Mouse (Mus musculus) limb, embryonic 14.5 days (tissue): ENCODE data around the gene Itih3. TPM values are rescaled to one million over a fixed set of nuclear protein-coding genes. Genes with fewer than 3 reads are reported as not detected.

ENCODE experiments used
- ATAC-seq: fragments of 200-750 bp; cut with Nextera tagmentation; 2 replicates; pipeline ENCODE4 v1.8.0; 2017; ENCODE audit warnings: low read depth, moderate number of reproducible peaks, moderate TSS enrichment; ENCODE audit not compliant: low FRiP score
- DNase-seq: peaks from one replicate; pipeline ENCODE4 v3.0.0-alpha.2; 2015; ENCODE audit warnings: low spot score
- H3K27ac ChIP-seq: fragments of 300-500 bp; sonication (generic); replicated peaks from 2 replicates; pipeline ENCODE4 v1.5.1; 2014; ENCODE audit warnings: low read depth, mild to moderate bottlenecking, low read length, moderate library complexity, mixed read lengths
- H3K27me3 ChIP-seq: fragments of 300-500 bp; sonication (generic); 2 replicates; pipeline ENCODE4 v1.6.1; 2014; ENCODE audit warnings: low read length, mixed read lengths; ENCODE audit not compliant: control insufficient read depth, insufficient read depth
- H3K36me3 ChIP-seq: fragments of 300-500 bp; sonication (generic); 2 replicates; pipeline ENCODE4 v1.6.1; 2014; ENCODE audit warnings: mild to moderate bottlenecking, low read length, moderate library complexity, mixed read lengths; ENCODE audit not compliant: control insufficient read depth, insufficient read depth
- H3K4me1 ChIP-seq: fragments of 300-500 bp; sonication (generic); 2 replicates; pipeline ENCODE4 v1.6.1; 2014; ENCODE audit warnings: antibody characterized with exemption, low read length, mixed read lengths; ENCODE audit not compliant: control insufficient read depth, insufficient read depth
- H3K4me2 ChIP-seq: fragments of 300-500 bp; sonication (generic); replicated peaks from 2 replicates; pipeline ENCODE4 v1.6.1; 2014; ENCODE audit warnings: low read depth, mild to moderate bottlenecking, low read length, moderate library complexity; ENCODE audit not compliant: severe bottlenecking
- H3K4me3 ChIP-seq: fragments of 300-500 bp; sonication (generic); replicated peaks from 2 replicates; pipeline ENCODE4 v1.5.1; 2014; ENCODE audit warnings: low read length
- H3K9ac ChIP-seq: fragments of 300-500 bp; sonication (generic); 2 replicates; pipeline ENCODE4 v1.6.1; 2014; ENCODE audit warnings: mild to moderate bottlenecking, low read depth, low read length, moderate library complexity; ENCODE audit not compliant: severe bottlenecking
- H3K9me3 ChIP-seq: fragments of 300-500 bp; sonication (generic); 2 replicates; pipeline ENCODE4 v1.6.1; 2016; ENCODE audit warnings: low read length; ENCODE audit not compliant: control insufficient read depth
- POLR2A ChIP-seq: fragments of 200-500 bp; IDR thresholded peaks from 2 replicates; pipeline ENCODE4 v1.8.0; 2012; ENCODE audit warnings: inconsistent platforms, mild to moderate bottlenecking, moderate library complexity, borderline replicate concordance; ENCODE audit not compliant: insufficient read depth, insufficient read length; ENCODE audit errors: extremely low read depth
- WGBS: fragments of 180-500 bp; shearing (Covaris S2); extraction: QIAGEN DNeasy Blood & Tissue Kit; methylation state at CpG from one replicate; pipeline ENCODE4 v1.1.7; 2014; 5-methylcytosine and 5-hydroxymethylcytosine counted together
- polyA plus RNA-seq, 2 experiments: library from polyadenylated mRNA; depleted of rRNA in 1 of 2; stranded (reverse) in 1 of 2; unstranded in 1 of 2; fragments of >200 nt; fragmentation: Nextera tagmentation in 1 of 2; extraction: Ambion mirVana in 1 of 2; gene quantifications; 2 replicates each; pipeline versions ENCODE4 v1.2.1 to v1.2.3; 2012 to 2014

The Itih3 gene
- polyA plus RNA-seq, 2 experiments: 0.21 to 0.36 TPM

DNA sequence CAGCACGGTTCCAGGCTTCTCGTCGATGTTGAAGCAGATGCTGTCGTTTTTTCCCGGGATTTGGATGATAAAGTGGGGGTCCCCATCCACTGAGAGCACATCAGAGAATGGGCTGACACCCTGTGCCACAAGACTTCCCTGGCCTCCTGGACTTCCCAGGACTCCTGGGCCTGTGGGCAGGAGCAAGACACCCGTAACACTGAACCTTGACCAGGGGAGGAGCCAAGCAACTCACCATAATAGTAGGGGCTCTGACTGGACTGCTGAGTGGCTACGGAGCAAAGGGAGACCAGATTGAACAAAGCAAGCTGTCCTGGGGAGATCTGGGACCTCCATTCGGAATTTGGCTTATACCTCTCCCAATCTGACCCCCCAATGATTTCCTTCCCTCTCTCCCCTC, 10.9 kb downstream of the Itih3 start:
- no peaks in the 10 kb centered on the region for H3K4me1 ChIP-seq
- no peak overlapping the region for H3K9ac ChIP-seq
- 84% methylated on average over 8 of the region's 8 CpGs for WGBS
- DNase-seq (no peak), ATAC-seq (no peak)
- H3K36me3 ChIP-seq: no peaks in the 10 kb centered on the region
- TF ChIP-seq POLR2A: no peak
- no peaks in the 10 kb centered on the region for H3K27me3 ChIP-seq
- H3K4me3 ChIP-seq: no peak overlapping the region
- H3K4me2 ChIP-seq: no peak overlapping the region
- H3K9me3 ChIP-seq: no peaks in the 10 kb centered on the region
- H3K27ac ChIP-seq: no peak overlapping the region

DNA sequence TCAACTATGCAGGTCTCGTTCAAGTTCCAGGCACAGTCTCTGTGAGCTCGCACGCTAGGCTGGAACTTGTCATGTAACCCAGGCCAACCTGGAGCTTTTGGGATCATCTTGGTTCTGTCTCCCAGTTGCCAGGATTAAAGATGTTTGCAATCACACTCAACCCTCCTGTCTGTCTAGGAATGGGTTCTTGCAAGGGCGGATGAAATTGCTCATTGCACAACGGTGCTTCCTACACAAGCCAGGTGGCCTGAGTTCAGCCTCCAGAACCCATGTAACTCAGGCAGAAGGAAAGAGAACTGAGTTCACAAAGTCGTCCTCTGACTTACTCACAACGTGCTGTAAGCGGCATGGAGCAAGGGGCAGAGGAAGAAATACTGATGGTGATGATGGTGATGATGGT, 12.4 kb downstream of the Itih3 start:
- TF ChIP-seq POLR2A: no peak
- ATAC-seq (no peak), DNase-seq (no peak)
- Histone ChIP-seq H3K4me3 (no peak overlapping the region), H3K36me3 (no peaks in the 10 kb centered on the region), H3K27me3 (no peaks in the 10 kb centered on the region), H3K27ac (no peak overlapping the region), H3K4me2 (no peak overlapping the region), H3K4me1 (no peaks in the 10 kb centered on the region), H3K9ac (no peak overlapping the region), H3K9me3 (no peaks in the 10 kb centered on the region)
- WGBS: 89% methylated on average over 8 of the region's 8 CpGs

DNA sequence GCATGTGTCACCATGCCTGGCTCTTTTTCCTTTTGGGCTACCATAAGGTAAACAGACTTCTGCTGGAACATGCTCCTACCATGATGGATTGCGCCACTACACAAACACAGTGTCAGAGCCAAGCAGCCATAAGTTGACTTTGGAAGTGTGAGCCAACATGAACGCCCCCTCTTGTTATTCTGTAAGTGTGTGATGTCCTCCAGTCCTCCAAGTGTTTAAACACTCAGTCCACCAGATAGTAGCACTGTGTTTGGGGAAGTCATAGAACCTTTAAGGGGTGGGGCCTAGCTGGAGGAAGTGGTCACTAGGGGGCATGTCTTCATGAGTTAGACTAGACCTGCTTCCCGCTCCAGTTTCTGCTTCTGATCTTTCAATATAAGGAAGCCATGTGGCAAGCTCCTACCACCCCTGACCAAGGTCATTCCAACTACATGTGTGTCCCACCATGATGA, 15.7 kb downstream of the Itih3 start:
- Histone ChIP-seq H3K4me2 (no peak overlapping the region), H3K9ac (no peak overlapping the region), H3K27ac (no peak overlapping the region), H3K4me3 (no peak overlapping the region), H3K9me3 (no peaks in the 10 kb centered on the region), H3K36me3 (no peaks in the 10 kb centered on the region), H3K4me1 (no peaks in the 10 kb centered on the region), H3K27me3 (no peaks in the 10 kb centered on the region)
- DNase-seq (no peak), ATAC-seq (no peak)
- WGBS: 67% methylated on average over 3 of the region's 3 CpGs
- TF ChIP-seq POLR2A: no peak

DNA sequence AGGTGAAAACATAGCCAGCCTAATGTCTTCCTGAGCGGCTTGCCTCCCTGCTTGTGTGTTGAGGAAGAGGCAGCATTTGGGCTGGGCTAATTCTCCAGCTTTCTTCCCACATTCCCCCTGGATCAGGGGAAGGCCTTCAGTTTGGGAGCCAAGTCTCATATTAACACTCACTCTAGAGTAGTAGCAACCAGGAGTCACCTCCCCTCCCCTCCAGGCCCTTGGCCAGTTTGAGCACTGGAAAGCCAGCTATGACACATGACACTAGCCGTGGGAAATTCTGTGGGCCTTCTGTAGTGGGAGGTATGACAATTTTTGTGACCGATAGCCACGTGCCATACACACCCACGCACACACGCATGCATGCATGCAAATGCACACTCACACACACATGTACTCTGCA, 17.6 kb downstream of the Itih3 start:
- Histone ChIP-seq H3K27ac (no peak overlapping the region), H3K36me3 (no peaks in the 10 kb centered on the region), H3K4me3 (no peak overlapping the region), H3K9ac (no peak overlapping the region), H3K27me3 (no peaks in the 10 kb centered on the region), H3K4me1 (no peaks in the 10 kb centered on the region), H3K9me3 (no peaks in the 10 kb centered on the region), H3K4me2 (no peak overlapping the region)
- ATAC-seq (no peak), DNase-seq (no peak)
- WGBS: 87% methylated on average over 6 of the region's 6 CpGs
- no peak for TF ChIP-seq POLR2A

DNA sequence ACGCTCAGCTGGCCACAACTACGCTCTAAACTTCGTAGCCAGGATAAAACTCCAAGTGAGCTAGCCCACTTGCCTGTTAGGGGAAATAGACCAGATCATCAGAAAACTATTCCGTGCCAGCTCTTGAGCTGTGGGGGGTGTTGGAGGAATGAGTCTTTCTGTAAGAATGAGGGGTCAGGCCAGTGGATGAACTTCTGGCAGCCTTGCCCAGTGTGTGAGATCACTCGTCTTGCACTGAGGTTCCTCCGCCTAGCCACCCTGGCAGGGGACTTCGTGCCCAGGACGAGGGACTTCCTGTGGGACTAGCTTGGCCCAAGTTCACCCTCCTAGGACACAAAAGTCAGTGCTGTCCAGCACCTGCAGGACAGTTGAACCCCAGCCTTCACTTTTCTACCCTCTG, 19.3 kb downstream of the Itih3 start:
- TF ChIP-seq POLR2A: no peak
- DNase-seq: no peak
- Histone ChIP-seq H3K27me3 (no peaks in the 10 kb centered on the region), H3K9me3 (no peaks in the 10 kb centered on the region), H3K9ac (no peak overlapping the region), H3K4me2 (no peak overlapping the region), H3K4me3 (no peak overlapping the region), H3K36me3 (no peaks in the 10 kb centered on the region), H3K4me1 (no peaks in the 10 kb centered on the region), H3K27ac (no peak overlapping the region)
- whole genome bisulfite sequencing: 76% methylated on average over 8 of the region's 8 CpGs
- no peak for ATAC-seq

DNA sequence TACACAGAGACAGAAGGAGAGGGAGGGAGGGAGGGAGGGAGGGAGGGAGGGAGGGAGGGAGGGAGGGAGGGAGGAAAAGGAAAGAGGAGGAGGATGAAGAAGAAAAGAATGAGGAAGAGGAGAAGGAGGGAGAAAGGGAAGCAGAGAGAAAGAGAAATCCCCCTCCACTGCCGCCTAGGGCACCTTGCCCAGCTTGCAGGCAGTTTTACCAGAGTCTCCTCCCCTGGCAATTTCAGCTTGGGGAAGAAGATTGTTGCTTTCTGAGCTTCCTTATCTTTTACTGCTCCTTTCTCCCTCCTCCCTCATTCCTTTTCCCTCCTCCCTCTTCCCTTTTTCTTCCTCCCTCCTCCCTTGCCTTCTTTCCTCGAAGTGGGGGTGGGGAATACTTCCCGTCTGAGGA, 20.5 kb downstream of the Itih3 start:
- Histone ChIP-seq H3K9me3 (no peaks in the 10 kb centered on the region), H3K27ac (no peak overlapping the region), H3K9ac (no peak overlapping the region), H3K4me3 (no peak overlapping the region), H3K4me2 (no peak overlapping the region), H3K27me3 (no peaks in the 10 kb centered on the region), H3K4me1 (no peaks in the 10 kb centered on the region), H3K36me3 (no peaks in the 10 kb centered on the region)
- no peak for DNase-seq
- no peak for ATAC-seq
- 56% methylated on average over 3 of the region's 3 CpGs for WGBS
- TF ChIP-seq POLR2A: no peak
